Mouse (Mus musculus): ENCODE results near the gene Scrn2.

Scrn2 gene

GRCm38 (mm10) chr11:97029686-97030417, at the start of gene Scrn2:
Gene Scrn2 (plus strand): TSS chr11:97029938.
- DNase-seq (ENCODE audit: low spot score in 2 of 2) = peak in 1 of 2 experiments; percentile 57

DNA sequence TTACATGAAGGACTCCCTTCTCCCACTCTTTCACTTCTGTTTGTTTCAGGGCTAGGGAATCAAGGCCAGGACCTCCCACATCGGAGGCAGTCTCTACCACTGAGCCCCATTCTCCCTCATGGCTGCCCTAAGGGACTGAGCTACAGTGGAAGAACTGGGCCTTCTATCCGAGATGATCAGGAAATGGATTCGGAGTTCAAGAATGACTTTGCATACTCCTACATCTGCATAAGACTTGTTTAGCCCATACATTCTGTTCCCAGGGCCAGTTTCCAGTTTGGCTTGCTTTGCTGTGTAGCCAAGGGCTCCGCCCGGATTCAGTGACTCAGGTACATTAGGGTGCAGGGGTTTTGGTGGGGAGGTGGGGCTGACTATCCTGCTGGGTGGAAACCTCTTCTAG, 49.7 kb upstream of the Scrn2 start:
- no peak for DNase-seq (ENCODE audit: low spot score in 2 of 2)

GRCm38 (mm10) chr11:96981461-96981860, 48.3 kb upstream of the Scrn2 start:
- DNase-seq (ENCODE audit: low spot score in 2 of 2) = no peak

DNA sequence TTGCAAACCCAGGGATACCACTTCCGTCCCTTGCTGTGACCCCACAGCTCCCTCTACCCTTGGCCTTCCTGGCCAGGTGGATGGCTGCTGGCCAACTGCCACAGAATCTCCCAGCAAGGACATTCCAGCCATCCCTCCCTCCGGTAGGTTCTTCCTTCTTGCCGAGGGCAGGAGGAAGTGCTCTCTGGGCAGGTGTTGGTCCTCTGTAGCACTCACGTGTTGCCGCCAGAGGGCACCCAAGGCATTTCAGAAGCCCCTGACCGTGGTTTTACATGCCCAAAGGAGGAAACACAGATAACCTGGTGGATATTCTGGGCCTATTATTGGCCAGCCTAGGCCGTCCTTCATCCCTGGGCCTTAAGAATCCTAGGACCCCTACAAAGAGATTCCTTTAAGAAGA, 47.4 kb upstream of the Scrn2 start:
- peak; percentile 56 to 79 for DNase-seq (ENCODE audit: low spot score in 2 of 2)

DNA sequence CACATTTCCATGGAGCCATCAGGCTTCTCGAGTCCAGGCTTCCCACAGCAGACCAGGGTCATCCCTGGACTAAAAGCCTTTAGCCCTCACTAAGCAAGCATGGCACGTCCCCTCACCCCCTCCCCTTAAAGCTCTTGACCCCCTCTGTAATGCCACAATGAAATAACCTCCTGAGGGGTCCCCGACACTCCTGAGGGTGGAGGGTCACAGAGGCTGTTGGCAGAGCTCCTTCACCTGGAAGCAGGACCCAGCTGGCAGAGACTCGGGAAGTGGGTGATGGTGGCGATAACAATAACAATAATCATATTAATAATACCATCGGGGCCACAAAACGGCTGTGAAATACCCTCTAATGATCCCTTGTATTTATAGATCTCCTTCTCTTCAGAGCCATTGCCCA, 46.9 kb upstream of the Scrn2 start, which contains the start of gene Sp2:
Gene Sp2 (minus strand): TSS at position 101 of the 400 bp plus-strand sequence.
- DNase-seq (ENCODE audit: low spot score in 2 of 2) = no peak

DNA sequence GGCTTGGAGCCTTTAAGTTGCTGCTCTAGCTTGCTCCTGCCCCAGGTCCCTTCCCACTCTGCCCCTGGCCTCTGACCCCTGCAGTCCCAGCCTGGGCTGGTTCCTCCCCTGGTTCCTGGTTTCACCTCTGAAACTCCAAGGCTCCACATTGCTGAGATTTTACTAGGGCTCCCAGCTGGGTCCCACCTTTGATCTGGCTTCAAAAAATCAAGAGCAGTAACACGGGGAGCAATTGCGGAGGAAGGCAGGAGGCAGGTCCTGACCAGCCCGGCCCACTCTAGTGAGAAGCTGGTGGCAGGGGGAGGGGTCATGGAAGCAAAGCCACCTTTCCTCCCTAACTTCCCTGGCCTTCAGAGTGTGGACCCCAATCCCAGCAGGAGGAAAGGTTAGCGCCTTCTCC, 44.8 kb upstream of the Scrn2 start:
- no peak for DNase-seq (ENCODE audit: low spot score in 2 of 2)

DNA sequence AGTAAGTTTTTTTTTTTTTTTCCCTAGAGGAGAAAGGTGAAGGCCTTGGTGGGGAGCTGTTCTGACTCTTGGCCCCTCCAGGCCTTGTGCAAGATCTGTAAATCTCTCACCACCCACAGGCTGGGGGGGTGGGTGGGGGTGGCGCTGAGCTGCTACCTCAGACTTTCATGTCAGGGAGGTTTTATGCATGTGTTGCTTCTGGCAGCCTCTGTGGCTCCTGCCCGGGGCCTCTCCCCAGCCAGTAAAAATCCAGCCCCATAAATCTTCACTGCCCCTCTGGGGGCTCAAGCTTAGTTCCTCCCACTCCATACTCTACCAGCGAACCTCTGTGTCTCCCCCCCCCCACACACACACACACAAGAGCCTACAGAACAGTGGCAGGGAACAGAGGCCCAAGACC, 43.3 kb upstream of the Scrn2 start:
- DNase-seq (ENCODE audit: low spot score in 2 of 2) = no peak

- DNase-seq (ENCODE audit: low spot score in 2 of 2) = no peak
These were observed 41.7 kb upstream of the Scrn2 start for GRCm38 (mm10) chr11:96987873-96988655.

DNA sequence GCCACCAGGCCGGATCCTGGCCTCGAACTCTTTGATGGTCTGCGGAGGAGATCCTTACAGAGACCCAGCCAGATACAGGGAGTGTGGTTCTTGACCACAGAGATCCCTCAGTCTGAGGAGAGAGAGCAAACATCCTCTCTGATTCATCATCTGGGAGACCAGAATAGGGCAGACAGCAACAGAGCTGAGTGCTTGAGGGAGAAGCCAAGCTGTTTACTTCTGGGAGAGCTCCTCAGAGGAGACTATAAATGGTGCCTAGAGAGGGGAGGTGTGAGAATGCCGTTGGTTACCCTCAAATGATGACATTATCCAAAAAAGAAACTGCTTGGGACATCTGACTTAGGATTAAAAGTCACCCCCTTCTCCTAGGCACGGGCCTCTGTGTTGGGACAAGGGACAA, 38.2 kb upstream of the Scrn2 start:
- no peak for DNase-seq (ENCODE audit: low spot score in 2 of 2)

- no peak for DNase-seq (ENCODE audit: low spot score in 2 of 2)
These were observed 36.9 kb upstream of the Scrn2 start for GRCm38 (mm10) chr11:96992722-96993311.

DNA sequence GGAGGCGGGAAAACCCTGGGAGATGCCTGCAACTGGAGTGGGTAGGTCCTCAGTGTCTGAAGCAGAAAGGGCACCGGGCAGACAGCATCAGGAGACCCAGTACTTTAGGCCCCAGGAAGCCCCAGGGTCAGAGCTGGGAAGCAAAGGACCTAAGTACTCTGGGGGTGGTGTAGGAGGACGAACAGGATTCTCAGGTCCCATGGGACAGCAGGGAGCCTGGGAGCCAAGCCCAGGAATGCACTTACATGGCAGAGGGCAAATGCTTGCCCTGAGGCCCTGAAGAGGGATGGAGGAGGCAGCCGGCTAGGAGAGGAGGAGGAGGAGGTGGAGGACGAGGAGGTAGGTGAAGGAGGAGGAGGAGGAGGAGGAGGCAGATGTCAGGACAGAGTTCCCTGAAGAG, 34.7 kb upstream of the Scrn2 start:
- DNase-seq (ENCODE audit: low spot score in 2 of 2) = no peak

DNA sequence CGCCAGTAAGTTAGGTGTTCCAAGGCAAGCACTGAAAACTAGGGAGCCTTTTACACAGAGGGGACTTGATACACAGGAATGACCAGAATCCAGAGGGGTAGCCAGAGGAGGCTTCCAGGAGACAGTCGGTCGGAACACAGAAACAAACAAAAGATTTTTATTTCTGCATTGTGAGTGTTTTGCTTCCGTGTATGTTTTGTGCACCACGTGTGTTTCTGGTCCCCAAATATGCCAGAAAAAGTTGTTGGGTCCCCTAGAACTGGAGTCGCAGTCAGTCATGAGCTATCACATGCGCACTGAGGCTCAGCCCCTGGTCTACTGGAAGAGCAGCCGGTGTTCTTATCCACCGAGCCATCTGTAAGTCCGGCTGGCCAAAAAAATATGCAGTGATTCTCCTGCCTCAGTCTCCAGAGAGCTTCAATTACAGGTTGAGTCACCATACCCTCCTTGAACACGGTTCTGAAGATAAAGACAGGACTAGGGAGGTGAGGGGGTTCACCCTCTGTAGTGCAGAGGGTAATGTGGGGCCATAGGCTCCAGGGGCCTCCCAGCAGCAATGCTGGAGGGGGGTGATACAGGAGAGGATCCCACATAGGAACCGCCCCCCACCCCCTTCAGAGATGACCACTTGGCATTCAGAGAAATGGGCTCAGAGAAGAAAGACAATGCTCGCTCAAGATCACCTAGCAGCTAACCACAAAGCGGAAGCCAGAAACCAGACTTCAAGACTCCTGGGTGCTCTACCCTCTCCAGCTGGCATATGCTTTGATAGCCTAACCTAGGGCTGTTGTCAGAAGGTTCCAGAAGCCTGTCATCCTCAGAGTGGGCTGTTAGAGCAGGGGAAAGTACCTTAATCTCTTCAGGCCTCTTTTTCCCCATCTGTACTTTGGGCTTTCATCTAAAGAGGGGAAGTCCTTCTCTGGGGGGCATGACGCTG, 33.6 kb upstream of the Scrn2 start:
- no peak for DNase-seq (ENCODE audit: low spot score in 2 of 2)

- no peak for DNase-seq (ENCODE audit: low spot score in 2 of 2)
These were observed 32.9 kb upstream of the Scrn2 start for GRCm38 (mm10) chr11:96996773-96997379.

- no peak for DNase-seq (ENCODE audit: low spot score in 2 of 2)
These were observed 32.3 kb upstream of the Scrn2 start for GRCm38 (mm10) chr11:96997380-96997956.

- DNase-seq (ENCODE audit: low spot score in 2 of 2) = no peak
These were observed 26.6 kb upstream of the Scrn2 start for GRCm38 (mm10) chr11:97003170-97003569.

DNA sequence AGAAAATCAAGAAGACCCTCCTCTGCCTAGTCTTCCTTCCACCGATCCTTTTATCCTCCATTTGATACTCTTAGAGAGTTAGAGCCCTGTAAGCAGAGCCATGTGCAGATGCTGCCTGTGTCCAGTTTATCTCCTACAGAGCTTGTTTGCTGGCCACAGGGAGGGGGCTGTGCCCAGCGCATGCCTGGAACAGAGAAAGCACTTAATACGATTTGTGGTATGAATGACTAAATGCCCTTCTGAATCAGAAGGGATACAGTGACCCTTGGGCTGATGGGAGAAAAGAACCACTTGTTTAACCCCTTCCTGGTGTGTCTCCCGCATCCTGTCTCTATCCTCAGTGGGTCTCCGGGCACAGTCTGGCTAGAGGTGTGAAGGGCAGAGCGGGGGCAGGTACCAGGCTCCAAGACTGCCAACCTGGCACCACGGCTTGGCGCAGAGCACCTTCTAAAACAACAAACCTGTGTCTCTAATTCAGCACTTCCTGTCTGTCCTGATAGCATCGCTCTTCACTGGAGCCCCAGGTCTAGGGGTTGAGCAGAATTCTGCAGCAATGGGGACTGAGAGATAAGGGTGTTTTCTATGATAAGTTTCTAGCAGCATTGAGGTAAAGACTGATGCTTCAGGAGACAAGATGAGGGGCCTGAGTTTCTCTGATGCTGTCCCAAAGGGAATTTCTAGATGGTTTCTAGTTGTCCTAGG, 22.5 kb upstream of the Scrn2 start:
- DNase-seq (ENCODE audit: low spot score in 2 of 2) = no peak

DNA sequence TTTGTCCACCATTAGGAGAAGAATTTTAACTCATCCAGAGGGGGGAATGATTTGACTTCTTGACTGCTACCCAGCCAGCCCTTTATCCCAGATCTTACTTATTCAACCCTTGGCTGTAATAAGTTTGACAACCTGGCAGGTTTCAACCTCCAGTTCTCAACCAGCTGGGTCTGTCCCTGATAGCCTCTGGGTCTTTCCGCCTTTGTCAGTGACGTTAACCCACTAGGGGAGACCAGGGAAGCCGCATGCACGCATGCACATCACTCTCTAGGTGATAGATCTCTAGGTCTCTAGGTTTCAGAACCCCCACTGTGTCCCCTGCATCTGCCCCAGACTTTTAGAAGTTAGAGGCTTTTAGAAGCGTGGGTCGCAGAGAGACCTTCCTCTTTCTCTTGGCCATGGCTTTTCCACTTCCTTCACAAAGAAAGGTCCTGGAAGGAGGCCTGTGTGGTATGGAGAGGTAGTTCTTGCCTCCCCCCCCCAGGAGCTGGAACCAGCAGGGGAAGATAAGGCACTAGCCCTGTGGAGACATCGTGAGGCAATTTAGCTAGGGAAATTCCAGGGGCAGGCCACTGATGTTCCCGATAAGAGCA, 20.4 kb upstream of the Scrn2 start:
- DNase-seq (ENCODE audit: low spot score in 2 of 2) = no peak

DNA sequence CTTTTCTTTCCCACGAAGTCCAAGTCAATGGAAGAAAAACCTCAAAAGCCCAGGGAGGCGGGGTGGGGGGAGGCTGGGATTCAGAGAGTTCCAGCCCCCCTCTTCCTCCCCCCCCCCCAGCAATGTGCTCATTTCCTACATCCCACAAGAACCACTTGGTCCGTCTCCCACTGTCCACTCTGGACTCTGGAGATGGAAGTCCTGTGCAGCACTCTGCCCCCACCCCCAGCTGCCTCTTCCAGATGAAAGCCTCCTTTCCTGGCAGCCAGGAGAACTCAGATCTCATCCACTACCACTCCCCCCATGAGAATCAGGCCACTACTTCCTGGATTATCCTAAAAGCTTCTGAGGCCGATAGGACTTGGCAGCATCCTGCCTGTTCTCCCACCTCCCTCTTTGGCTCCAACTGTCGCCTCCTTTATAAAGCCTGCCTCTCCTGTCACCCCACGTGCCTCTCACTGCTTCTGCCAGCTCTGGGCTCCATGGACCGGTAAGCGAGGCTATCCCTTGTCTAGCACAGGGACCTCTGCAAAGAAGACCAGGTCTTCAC, 16.5 kb upstream of the Scrn2 start, which contains the start of gene Sp6:
Gene Sp6 (plus strand): TSS at position 274 of the 550 bp plus-strand sequence.
- DNase-seq (ENCODE audit: low spot score in 2 of 2) = peak in 1 of 2 experiments; percentile 39
